Mouse (Mus musculus): ENCODE results near the gene Anxa11. TPM values are rescaled to one million over a fixed set of nuclear protein-coding genes. Genes with fewer than 3 reads are reported as not detected.
A peak's percentile ranks its signal among the peaks of the same experiment; 100 is the strongest.

Anxa11 gene
- polyA plus RNA-seq, 1 experiment from 2014 or later, result 83.7 TPM

GRCm38 (mm10) chr14:25822584-25822983 is 19.4 kb upstream of the Anxa11 start:
- no peak overlapping the region for H3K27ac ChIP-seq

GRCm38 (mm10) chr14:25824995-25825394 is 17.0 kb upstream of the Anxa11 start:
- no peak overlapping the region for H3K27ac ChIP-seq
- no peaks in the 10 kb centered on the region; the same call in 1 of the 2 replicates for H3K4me1 ChIP-seq (replicated peaks; ENCODE audit: insufficient read depth, low read length)
- WGBS, result 74% methylated on average over 5 of the region's 5 CpGs
- no peak for ATAC-seq (replicated peaks; ENCODE audit: low FRiP score, low read depth)
- no peak overlapping the region for H3K4me2 ChIP-seq (ENCODE audit: low read length)
- no peak for TF ChIP-seq CTCF (IDR thresholded peaks at IDR 0.05; ENCODE audit: low read depth)
- no peaks in the 10 kb centered on the region for H3K9me3 ChIP-seq (replicated peaks; ENCODE audit: low read length)
- no peaks in the 10 kb centered on the region for H3K36me3 ChIP-seq (ENCODE audit: insufficient read depth, low read length)
- H3K27me3 ChIP-seq (ENCODE audit: insufficient read depth, low read length), result no peaks in the 10 kb centered on the region
- H3K4me3 ChIP-seq (replicated peaks; ENCODE audit: low read depth, low read length), result no peak overlapping the region
- no peak overlapping the region for H3K9ac ChIP-seq (ENCODE audit: low read depth, low read length)
- DNase-seq (ENCODE audit: low spot score), result no peak

More at GRCm38 (mm10) chr14:25822584-25822983, 19.4 kb upstream of the Anxa11 start:
- Histone ChIP-seq H3K9me3 (replicated peaks; ENCODE audit: low read length) (no peaks in the 10 kb centered on the region), H3K4me3 (replicated peaks; ENCODE audit: low read depth, low read length) (no peak overlapping the region), H3K4me1 (replicated peaks; ENCODE audit: insufficient read depth, low read length) (no peaks in the 10 kb centered on the region; the same call in 1 of the 2 replicates), H3K9ac (ENCODE audit: low read depth, low read length) (no peak overlapping the region), H3K27me3 (ENCODE audit: insufficient read depth, low read length) (no peaks in the 10 kb centered on the region), H3K4me2 (ENCODE audit: low read length) (no peak overlapping the region), H3K36me3 (ENCODE audit: insufficient read depth, low read length) (no peaks in the 10 kb centered on the region)
- no peak for DNase-seq (ENCODE audit: low spot score)
- TF ChIP-seq CTCF (IDR thresholded peaks at IDR 0.05; ENCODE audit: low read depth), result 0 out of 2 replicates have a peak, but pooled peaks have one; percentile 2
- no peak for ATAC-seq (replicated peaks; ENCODE audit: low FRiP score, low read depth)
- 87% methylated on average over 1 of the region's 1 CpGs for WGBS

GRCm38 (mm10) chr14:25825880-25826626 is 15.9 kb upstream of the Anxa11 start:
- Histone ChIP-seq H3K36me3 (ENCODE audit: insufficient read depth, low read length) (no peaks in the 10 kb centered on the region), H3K4me1 (replicated peaks; ENCODE audit: insufficient read depth, low read length) (no peaks in the 10 kb centered on the region; the same call in 1 of the 2 replicates), H3K27me3 (ENCODE audit: insufficient read depth, low read length) (no peaks in the 10 kb centered on the region), H3K9ac (ENCODE audit: low read depth, low read length) (no peak overlapping the region), H3K4me2 (ENCODE audit: low read length) (no peak overlapping the region), H3K4me3 (replicated peaks; ENCODE audit: low read depth, low read length) (no peak overlapping the region), H3K9me3 (replicated peaks; ENCODE audit: low read length) (no peaks in the 10 kb centered on the region), H3K27ac (no peak overlapping the region)
- DNase-seq (ENCODE audit: low spot score) (peak; percentile 51), ATAC-seq (replicated peaks; ENCODE audit: low FRiP score, low read depth) (no peak)
- no peak for TF ChIP-seq CTCF (IDR thresholded peaks at IDR 0.05; ENCODE audit: low read depth)
- WGBS, result 76% methylated on average over 11 of the region's 11 CpGs

- H3K4me1 ChIP-seq (replicated peaks; ENCODE audit: insufficient read depth, low read length), result no peaks in the 10 kb centered on the region; the same call in 1 of the 2 replicates
- no peak overlapping the region for H3K27ac ChIP-seq
- no peaks in the 10 kb centered on the region for H3K36me3 ChIP-seq (ENCODE audit: insufficient read depth, low read length)
- no peak overlapping the region for H3K9ac ChIP-seq (ENCODE audit: low read depth, low read length)
- no peak for TF ChIP-seq CTCF (IDR thresholded peaks at IDR 0.05; ENCODE audit: low read depth)
- 94% methylated on average over 2 of the region's 2 CpGs for WGBS
- no peaks in the 10 kb centered on the region for H3K27me3 ChIP-seq (ENCODE audit: insufficient read depth, low read length)
- ATAC-seq (replicated peaks; ENCODE audit: low FRiP score, low read depth), result no peak
- no peak overlapping the region for H3K4me2 ChIP-seq (ENCODE audit: low read length)
- H3K9me3 ChIP-seq (replicated peaks; ENCODE audit: low read length), result no peaks in the 10 kb centered on the region
- no peak for DNase-seq (ENCODE audit: low spot score)
- H3K4me3 ChIP-seq (replicated peaks; ENCODE audit: low read depth, low read length), result no peak overlapping the region
These were observed 15.1 kb upstream of the Anxa11 start for GRCm38 (mm10) chr14:25826866-25827265.

GRCm38 (mm10) chr14:25831332-25831731 is 10.6 kb upstream of the Anxa11 start:
- Histone ChIP-seq H3K27ac (no peak overlapping the region), H3K9me3 (replicated peaks; ENCODE audit: low read length) (no peaks in the 10 kb centered on the region), H3K4me1 (replicated peaks; ENCODE audit: insufficient read depth, low read length) (no peaks in the 10 kb centered on the region), H3K4me3 (replicated peaks; ENCODE audit: low read depth, low read length) (no peak overlapping the region), H3K4me2 (ENCODE audit: low read length) (no peak overlapping the region), H3K27me3 (ENCODE audit: insufficient read depth, low read length) (no peaks in the 10 kb centered on the region), H3K36me3 (ENCODE audit: insufficient read depth, low read length) (no peaks in the 10 kb centered on the region), H3K9ac (ENCODE audit: low read depth, low read length) (no peak overlapping the region)
- no peak for DNase-seq (ENCODE audit: low spot score)
- WGBS, result 76% methylated on average over 1 of the region's 1 CpGs
- TF ChIP-seq CTCF (IDR thresholded peaks at IDR 0.05; ENCODE audit: low read depth), result peak; percentile 18; the same call in 1 of the 2 replicates
- ATAC-seq (replicated peaks; ENCODE audit: low FRiP score, low read depth), result no peak

- peak; percentile 54; the same call in 1 of the 2 replicates for ATAC-seq (replicated peaks; ENCODE audit: low FRiP score, low read depth)
These were observed 9.7 kb upstream of the Anxa11 start for GRCm38 (mm10) chr14:25832301-25832700.

More at GRCm38 (mm10) chr14:25832301-25832700, 9.7 kb upstream of the Anxa11 start:
- Histone ChIP-seq H3K9ac (ENCODE audit: low read depth, low read length) (no peak overlapping the region), H3K4me3 (replicated peaks; ENCODE audit: low read depth, low read length) (no peak overlapping the region), H3K36me3 (ENCODE audit: insufficient read depth, low read length) (no peaks in the 10 kb centered on the region), H3K9me3 (replicated peaks; ENCODE audit: low read length) (no peaks in the 10 kb centered on the region), H3K27me3 (ENCODE audit: insufficient read depth, low read length) (no peaks in the 10 kb centered on the region), H3K4me1 (replicated peaks; ENCODE audit: insufficient read depth, low read length) (no peaks in the 10 kb centered on the region), H3K4me2 (ENCODE audit: low read length) (no peak overlapping the region), H3K27ac (no peak overlapping the region)
- TF ChIP-seq CTCF (IDR thresholded peaks at IDR 0.05; ENCODE audit: low read depth), result peak; percentile 82
- DNase-seq (ENCODE audit: low spot score), result peak; percentile 88
- WGBS, result 11% methylated on average over 14 of the region's 14 CpGs
